Mouse (Mus musculus) thymus, adult 2 months (tissue): ENCODE results near the gene Commd8. TPM values are rescaled to one million over a fixed set of nuclear protein-coding genes. Genes with fewer than 3 reads are reported as not detected.

Source experiments
- DNase-seq: peaks from one replicate; pipeline ENCODE4 v3.0.0; 2021
- H3K27ac ChIP-seq: fragments of 200-500 bp; 2 replicates; pipeline ENCODE4 v1.5.1; 2012; ENCODE audit warnings: low read length, control low read depth; ENCODE audit not compliant: control insufficient read depth, insufficient read depth
- H3K27me3 ChIP-seq: fragments of 200-500 bp; 2 replicates; pipeline ENCODE4 v1.6.1; 2012; ENCODE audit warnings: mild to moderate bottlenecking, low read length, moderate library complexity, mixed read lengths; ENCODE audit not compliant: control insufficient read depth, insufficient read depth
- H3K36me3 ChIP-seq: fragments of 200-500 bp; 2 replicates; pipeline ENCODE4 v1.6.1; 2012; ENCODE audit warnings: mild to moderate bottlenecking, low read length, moderate library complexity; ENCODE audit not compliant: control insufficient read depth, insufficient read depth
- H3K4me1 ChIP-seq: fragments of 200-500 bp; replicated peaks from 2 replicates; pipeline ENCODE4 v1.6.1; 2012; ENCODE audit warnings: low read length; ENCODE audit not compliant: control insufficient read depth, insufficient read depth
- H3K4me3 ChIP-seq: fragments of 200-500 bp; 2 replicates; pipeline ENCODE4 v1.5.1; 2012; ENCODE audit warnings: mild to moderate bottlenecking, low read length, control low read depth, moderate library complexity; ENCODE audit not compliant: control insufficient read depth, insufficient read depth
- CTCF ChIP-seq: fragments of 200-500 bp; IDR thresholded peaks from 2 replicates; pipeline ENCODE4 v1.5.1; 2012; ENCODE audit warnings: mild to moderate bottlenecking, control low read depth, low read length, moderate library complexity, borderline replicate concordance; ENCODE audit not compliant: control insufficient read depth, poor library complexity, insufficient read depth; ENCODE audit errors: extremely low read depth
- POLR2A ChIP-seq: fragments of 200-500 bp; IDR thresholded peaks from 2 replicates; pipeline ENCODE4 v1.6.1; 2012; ENCODE audit warnings: mild to moderate bottlenecking, low read length, control low read depth, moderate library complexity; ENCODE audit not compliant: control insufficient read depth, poor library complexity, insufficient read depth; ENCODE audit errors: extremely low read depth
- WGBS: fragments of 180-500 bp; shearing (Covaris S2); methylation state at CpG from one replicate; pipeline ENCODE4 v1.1.7; 2018; 5-methylcytosine and 5-hydroxymethylcytosine counted together
- polyA plus RNA-seq: library from polyadenylated mRNA; depleted of rRNA; stranded (reverse); fragments of >200 nt; gene quantifications from 2 replicates; pipeline ENCODE4 v1.2.3, GENCODE M21; 2012

Commd8 gene
- polyA plus RNA-seq, 1 experiment: 7.9 TPM

- Histone ChIP-seq H3K4me3 (no peak overlapping the region), H3K36me3 (no peaks in the 10 kb centered on the region), H3K4me1 (no peaks in the 10 kb centered on the region), H3K27ac (no peak overlapping the region), H3K27me3 (no peaks in the 10 kb centered on the region)
- no peak for DNase-seq
- 42% methylated on average over 1 of the region's 1 CpGs for WGBS
- TF ChIP-seq CTCF (no peak), POLR2A (no peak)
Measured at GRCm38 (mm10) chr5:72139619-72140018, 28.4 kb downstream of the Commd8 start.

- H3K27me3 ChIP-seq: no peaks in the 10 kb centered on the region
- no peaks in the 10 kb centered on the region for H3K36me3 ChIP-seq
- WGBS: 91% methylated on average over 7 of the region's 7 CpGs
- TF ChIP-seq CTCF (no peak), POLR2A (no peak)
- H3K4me3 ChIP-seq: no peak overlapping the region
- H3K4me1 ChIP-seq: no peaks in the 10 kb centered on the region
- no peak overlapping the region for H3K27ac ChIP-seq
- no peak for DNase-seq
Measured at GRCm38 (mm10) chr5:72138256-72138655, 29.7 kb downstream of the Commd8 start.

- Histone ChIP-seq H3K27ac (no peak overlapping the region), H3K4me1 (no peaks in the 10 kb centered on the region), H3K27me3 (no peaks in the 10 kb centered on the region), H3K4me3 (no peak overlapping the region), H3K36me3 (no peaks in the 10 kb centered on the region)
- no peak for TF ChIP-seq CTCF
- TF ChIP-seq POLR2A: no peak
- WGBS: 88% methylated on average over 2 of the region's 2 CpGs
- DNase-seq: no peak
Measured at GRCm38 (mm10) chr5:72133906-72134305, 34.1 kb downstream of the Commd8 start.

- 96% methylated on average over 4 of the region's 4 CpGs for WGBS
- no peaks in the 10 kb centered on the region for H3K36me3 ChIP-seq
- no peak overlapping the region for H3K27ac ChIP-seq
- H3K4me3 ChIP-seq: no peak overlapping the region
- no peaks in the 10 kb centered on the region for H3K4me1 ChIP-seq
- no peak for DNase-seq
- no peaks in the 10 kb centered on the region for H3K27me3 ChIP-seq
- TF ChIP-seq CTCF (no peak), POLR2A (no peak)
Measured at GRCm38 (mm10) chr5:72126681-72127080, 41.3 kb downstream of the Commd8 start.

- Histone ChIP-seq H3K27ac (no peak overlapping the region), H3K36me3 (no peaks in the 10 kb centered on the region), H3K27me3 (no peaks in the 10 kb centered on the region), H3K4me1 (no peaks in the 10 kb centered on the region), H3K4me3 (no peak overlapping the region)
- no peak for DNase-seq
- TF ChIP-seq CTCF: no peak
- TF ChIP-seq POLR2A: no peak
- WGBS: 63% methylated on average over 6 of the region's 6 CpGs
Measured at GRCm38 (mm10) chr5:72122414-72123037, 45.5 kb downstream of the Commd8 start.
